Mouse (Mus musculus) embryonic fibroblast, embryonic 13.5 days (primary cell): ENCODE measurements around the gene Nsun6. TPM values are rescaled to one million over a fixed set of nuclear protein-coding genes. Genes with fewer than 3 reads are reported as not detected.

Source experiments
- H3K27ac ChIP-seq: 2 replicates; pipeline ENCODE4 v1.5.1; 2012; ENCODE audit warnings: low read length, control low read depth, inconsistent platforms; ENCODE audit not compliant: insufficient read depth
- H3K4me1 ChIP-seq: 2 replicates; pipeline ENCODE4 v1.6.1; 2011; ENCODE audit warnings: low read length; ENCODE audit not compliant: control insufficient read depth, insufficient read depth
- H3K4me3 ChIP-seq: 2 replicates; pipeline ENCODE4 v1.5.1; 2011; ENCODE audit warnings: mild to moderate bottlenecking, control low read depth, low read length; ENCODE audit not compliant: insufficient read depth
- CTCF ChIP-seq: IDR thresholded peaks from 2 replicates; pipeline ENCODE4 v1.5.1; 2011; ENCODE audit warnings: mild to moderate bottlenecking, control low read depth, low read length, moderate library complexity, borderline replicate concordance; ENCODE audit not compliant: insufficient read depth
- POLR2A ChIP-seq: IDR thresholded peaks from 2 replicates; pipeline ENCODE4 v1.6.1; 2011; ENCODE audit warnings: low read depth, mild to moderate bottlenecking, control low read depth, low read length, moderate library complexity
- polyA plus RNA-seq: library from polyadenylated mRNA; stranded (reverse); fragments of >200 nt; gene quantifications from 2 replicates; pipeline ENCODE4 v1.2.4, GENCODE M21; 2011; ENCODE audit warnings: low read depth; ENCODE audit not compliant: missing spikeins, insufficient read length

Gene Nsun6
- polyA plus RNA-seq, 1 experiment: 12.6 TPM

DNA sequence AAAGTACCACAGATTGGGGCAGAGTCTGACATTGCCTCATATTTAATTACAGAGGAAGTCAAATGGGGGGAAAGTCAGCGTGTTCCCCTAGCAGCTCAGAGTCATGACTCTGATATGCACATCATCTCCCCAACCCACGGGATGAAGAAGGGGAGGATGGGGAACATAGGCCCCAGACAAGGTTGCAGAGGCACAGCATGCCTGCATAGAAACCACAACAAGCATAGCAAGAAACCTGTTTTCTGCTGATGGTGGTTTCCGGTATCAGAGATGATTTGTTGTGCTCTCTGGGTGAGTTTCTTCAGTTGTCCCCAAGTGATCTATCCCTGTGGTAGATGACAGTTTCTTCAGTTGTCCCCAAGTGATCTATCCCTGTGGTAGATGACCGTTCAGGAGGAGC is 62.3 kb downstream of the Nsun6 start:
- TF ChIP-seq CTCF: no peak
- TF ChIP-seq POLR2A: no peak
- H3K4me3 ChIP-seq: no peak overlapping the region

DNA sequence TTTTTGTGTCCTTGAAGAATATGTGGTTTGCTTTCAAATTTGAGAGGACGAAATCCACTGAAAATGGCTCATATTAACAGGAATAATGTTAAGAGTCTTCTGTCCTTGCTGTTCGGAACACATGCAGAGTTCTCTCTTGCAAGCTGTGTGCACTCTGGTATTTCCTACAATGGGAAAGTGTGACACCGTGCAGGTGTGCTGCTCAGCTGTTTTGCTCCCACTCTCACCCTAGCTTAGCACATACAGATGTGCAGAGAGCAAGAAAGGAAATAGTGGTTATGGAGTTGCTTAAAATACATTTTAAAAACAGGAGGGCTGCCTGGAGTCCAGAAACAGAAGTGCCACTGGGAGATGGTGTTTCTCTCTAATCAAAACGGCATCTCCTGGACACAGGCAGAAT is 65.5 kb downstream of the Nsun6 start:
- Histone ChIP-seq H3K4me3 (no peak overlapping the region), H3K27ac (no peak overlapping the region), H3K4me1 (no peaks in the 10 kb centered on the region)
- TF ChIP-seq POLR2A (no peak), CTCF (no peak)

More for the DNA sequence above, 62.3 kb downstream of the Nsun6 start:
- Histone ChIP-seq H3K27ac (no peak overlapping the region), H3K4me1 (no peaks in the 10 kb centered on the region)

DNA sequence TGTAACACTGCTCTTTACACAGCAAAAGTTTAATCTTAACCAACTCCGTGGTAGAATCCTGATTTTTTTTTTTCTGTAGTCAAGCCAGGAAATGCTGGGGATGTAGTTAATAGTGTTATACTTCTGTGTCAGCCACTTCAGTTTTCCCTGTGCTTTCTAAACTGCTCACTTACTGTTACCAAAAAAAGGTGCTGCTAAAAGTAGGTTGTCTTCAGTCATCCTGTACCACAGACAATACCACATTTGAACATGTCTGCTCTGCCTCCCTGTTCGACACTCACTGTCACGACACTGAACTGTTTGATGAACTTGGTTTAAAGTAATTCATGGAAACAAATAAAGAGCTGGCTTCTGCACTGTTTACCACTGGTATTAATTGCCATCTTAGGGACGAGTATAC is 66.4 kb downstream of the Nsun6 start:
- H3K4me1 ChIP-seq: no peaks in the 10 kb centered on the region
- no peak overlapping the region for H3K27ac ChIP-seq
- TF ChIP-seq POLR2A (no peak), CTCF (no peak)
- H3K4me3 ChIP-seq: no peak overlapping the region

DNA sequence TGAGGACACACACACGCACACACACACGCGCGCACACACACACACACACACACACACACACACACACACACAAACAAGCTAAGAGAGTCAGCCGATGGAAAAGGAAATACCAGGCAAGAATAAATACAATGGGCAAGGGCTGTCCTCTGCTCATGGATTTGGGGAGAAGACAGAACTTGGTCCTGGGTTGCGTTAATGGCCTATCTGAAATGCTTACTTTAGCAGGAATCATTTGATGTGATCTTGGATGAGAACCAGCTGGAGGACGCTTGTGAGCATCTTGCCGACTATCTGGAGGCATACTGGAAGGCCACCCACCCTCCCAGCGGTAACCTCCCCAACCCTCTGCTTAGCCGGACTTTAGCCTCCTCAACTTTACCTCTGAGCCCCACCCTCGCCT is 70.8 kb downstream of the Nsun6 start:
- Histone ChIP-seq H3K4me3 (no peak overlapping the region), H3K4me1 (no peaks in the 10 kb centered on the region), H3K27ac (no peak overlapping the region)
- no peak for TF ChIP-seq CTCF
- TF ChIP-seq POLR2A: no peak

DNA sequence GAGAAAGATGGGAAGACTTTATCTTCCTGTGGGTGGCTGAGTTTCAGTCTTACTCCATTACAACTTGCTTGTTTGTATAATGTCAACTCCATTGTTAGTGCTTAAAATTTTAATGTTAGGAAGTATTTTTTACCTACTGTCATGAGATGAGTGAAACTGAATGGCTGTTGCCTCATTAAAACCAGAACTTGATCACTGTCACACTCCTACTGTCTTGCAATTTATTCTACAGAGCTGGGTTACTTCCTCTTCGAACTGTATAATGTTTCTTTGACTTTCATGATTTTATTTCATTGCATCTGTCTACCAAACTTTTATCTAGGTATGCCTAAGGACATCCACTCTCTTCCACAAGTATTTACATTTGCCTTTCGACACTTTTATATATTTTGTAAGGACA is 93.4 kb downstream of the Nsun6 start:
- Histone ChIP-seq H3K4me3 (no peak overlapping the region), H3K4me1 (no peaks in the 10 kb centered on the region), H3K27ac (no peak overlapping the region)
- no peak for TF ChIP-seq POLR2A
- no peak for TF ChIP-seq CTCF

DNA sequence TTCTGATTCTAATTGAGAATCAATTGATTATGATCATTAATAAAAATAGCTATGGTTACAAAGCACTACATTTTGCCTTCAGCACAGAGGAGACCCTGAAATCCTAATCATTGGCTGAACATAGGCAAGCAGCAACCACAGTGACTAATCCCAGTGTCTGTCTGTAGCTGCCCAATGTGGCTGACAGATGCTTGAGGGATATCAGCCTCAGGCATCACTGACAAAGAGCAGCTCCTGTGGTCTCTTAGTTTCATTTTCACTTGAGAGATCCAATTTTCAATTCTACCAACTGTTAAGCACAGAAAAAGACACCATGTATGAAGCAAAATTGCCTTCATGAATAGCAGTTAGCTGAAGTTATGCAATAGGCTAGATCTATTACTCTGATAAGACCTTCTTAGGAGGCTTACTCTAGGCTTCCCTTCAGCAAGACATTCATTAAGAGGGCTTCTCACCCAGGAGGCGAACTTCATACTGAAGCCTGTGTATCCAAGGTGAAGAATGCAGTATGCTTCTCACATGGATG is 93.8 kb downstream of the Nsun6 start:
- no peaks in the 10 kb centered on the region for H3K4me1 ChIP-seq
- no peak for TF ChIP-seq CTCF
- TF ChIP-seq POLR2A: no peak
- H3K27ac ChIP-seq: no peak overlapping the region

DNA sequence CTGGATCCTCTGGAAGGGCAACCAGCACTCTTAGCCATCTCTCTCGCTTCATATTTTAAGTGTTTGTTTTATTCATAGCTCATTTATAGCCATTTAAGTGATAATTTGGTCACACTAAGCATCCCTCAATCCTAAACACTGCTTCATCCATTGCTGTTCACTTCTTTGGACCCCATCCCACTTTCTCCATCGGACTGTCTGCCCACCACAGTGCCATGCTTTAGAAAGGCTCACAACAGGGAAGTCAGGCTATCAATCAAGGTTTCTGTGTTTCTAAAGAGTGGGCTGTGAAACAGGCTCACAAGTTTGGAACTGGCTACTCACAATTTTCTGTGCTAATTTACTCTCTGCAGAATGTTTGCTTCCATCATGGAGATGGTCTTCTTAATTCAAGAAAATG is 101.8 kb downstream of the Nsun6 start:
- no peak overlapping the region for H3K4me3 ChIP-seq
- H3K4me1 ChIP-seq: no peaks in the 10 kb centered on the region
- TF ChIP-seq POLR2A: no peak
- no peak for TF ChIP-seq CTCF
- H3K27ac ChIP-seq: no peak overlapping the region

More for the DNA sequence above, 93.8 kb downstream of the Nsun6 start:
- H3K4me3 ChIP-seq: no peak overlapping the region

Other genes with a start within 250 kb of the Nsun6 start
- 19.2 and 32.7 TPM in 2 replicates for gene Arl5b, start 5.7 kb downstream of the Nsun6 start, polyA plus RNA-seq